Mouse (Mus musculus) limb, embryonic 13.5 days (tissue): Measurements from ENCODE around the gene Fam209. TPM values are rescaled to one million over a fixed set of nuclear protein-coding genes. Genes with fewer than 3 reads are reported as not detected.
A peak's percentile ranks its signal among the peaks of the same experiment; 100 is the strongest.

Experiments used
- ATAC-seq: fragments of 200-750 bp; cut with Nextera tagmentation; 2 replicates; pipeline ENCODE4 v1.8.0; 2017; ENCODE audit warnings: low read depth, moderate number of reproducible peaks, moderate TSS enrichment; ENCODE audit not compliant: low FRiP score
- H3K27ac ChIP-seq: fragments of 300-500 bp; sonication (generic); 2 replicates; pipeline ENCODE4 v1.5.1; 2015; ENCODE audit warnings: inconsistent platforms, mild to moderate bottlenecking, moderate library complexity
- H3K27me3 ChIP-seq: fragments of 300-500 bp; sonication (generic); 2 replicates; pipeline ENCODE4 v1.6.1; 2015; ENCODE audit warnings: mild to moderate bottlenecking, inconsistent platforms
- H3K36me3 ChIP-seq: fragments of 300-500 bp; sonication (generic); 2 replicates; pipeline ENCODE4 v1.6.1; 2015; ENCODE audit warnings: inconsistent platforms, mild to moderate bottlenecking, moderate library complexity
- H3K4me1 ChIP-seq: fragments of 300-500 bp; sonication (generic); 2 replicates; pipeline ENCODE4 v1.6.1; 2015; ENCODE audit warnings: inconsistent platforms
- H3K4me2 ChIP-seq: fragments of 300-500 bp; sonication (generic); replicated peaks from 2 replicates; pipeline ENCODE4 v1.6.1; 2015; ENCODE audit warnings: inconsistent platforms, mild to moderate bottlenecking, moderate library complexity
- H3K4me3 ChIP-seq: fragments of 300-500 bp; sonication (generic); 2 replicates; pipeline ENCODE4 v1.5.1; 2015; ENCODE audit warnings: moderate library complexity, mild to moderate bottlenecking, inconsistent platforms
- H3K9ac ChIP-seq: fragments of 300-500 bp; sonication (generic); 2 replicates; pipeline ENCODE4 v1.6.1; 2015; ENCODE audit warnings: mild to moderate bottlenecking, inconsistent platforms
- H3K9me3 ChIP-seq: fragments of 300-500 bp; sonication (generic); 2 replicates; pipeline ENCODE4 v1.6.1; 2016; ENCODE audit warnings: inconsistent platforms
- WGBS: fragments of 180-500 bp; shearing (Covaris S2); methylation state at CpG from one replicate; pipeline ENCODE4 v1.1.7; 2015; 5-methylcytosine and 5-hydroxymethylcytosine counted together
- polyA plus RNA-seq: library from polyadenylated mRNA; unstranded; fragments of >200 nt; fragmentation: Nextera tagmentation; extraction: Ambion mirVana; gene quantifications from 2 replicates; pipeline ENCODE4 v1.2.1, GENCODE M21; 2015

The Fam209 gene
- polyA plus RNA-seq, 1 experiment from 2014 or later: 0.22 TPM

DNA sequence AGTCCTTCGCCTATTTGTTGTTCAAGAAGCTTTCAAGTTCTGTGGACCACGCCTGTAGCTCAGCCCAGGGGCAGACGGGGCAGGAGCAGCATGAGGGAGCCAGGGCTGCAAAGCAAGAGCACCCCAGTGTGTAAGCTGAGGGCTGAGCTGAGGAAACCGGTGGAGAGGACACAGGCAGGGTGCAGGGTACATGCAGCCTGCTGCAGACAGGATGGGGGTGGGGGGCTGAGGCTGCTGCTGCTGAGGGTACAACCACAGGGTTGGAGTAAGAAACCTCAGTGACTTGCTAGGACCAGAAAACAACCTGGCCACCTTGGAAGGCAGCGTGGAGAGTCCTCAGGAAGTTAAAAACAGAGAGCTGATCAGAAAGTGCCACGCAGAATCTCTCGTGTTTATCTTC lies 8.0 kb downstream of the Fam209 start:
- H3K27ac ChIP-seq: no peak overlapping the region
- no peak overlapping the region for H3K4me3 ChIP-seq
- H3K9me3 ChIP-seq: no peaks in the 10 kb centered on the region
- peaks cover 7% of the 10 kb centered on the region; the same call in 1 of the 2 replicates for H3K27me3 ChIP-seq
- no peak overlapping the region for H3K4me2 ChIP-seq
- H3K9ac ChIP-seq: no peak overlapping the region
- H3K36me3 ChIP-seq: no peaks in the 10 kb centered on the region
- no peak for ATAC-seq
- WGBS: 67% methylated on average over 7 of the region's 7 CpGs
- peaks cover 6% of the 10 kb centered on the region; the same call in 1 of the 2 replicates for H3K4me1 ChIP-seq

DNA sequence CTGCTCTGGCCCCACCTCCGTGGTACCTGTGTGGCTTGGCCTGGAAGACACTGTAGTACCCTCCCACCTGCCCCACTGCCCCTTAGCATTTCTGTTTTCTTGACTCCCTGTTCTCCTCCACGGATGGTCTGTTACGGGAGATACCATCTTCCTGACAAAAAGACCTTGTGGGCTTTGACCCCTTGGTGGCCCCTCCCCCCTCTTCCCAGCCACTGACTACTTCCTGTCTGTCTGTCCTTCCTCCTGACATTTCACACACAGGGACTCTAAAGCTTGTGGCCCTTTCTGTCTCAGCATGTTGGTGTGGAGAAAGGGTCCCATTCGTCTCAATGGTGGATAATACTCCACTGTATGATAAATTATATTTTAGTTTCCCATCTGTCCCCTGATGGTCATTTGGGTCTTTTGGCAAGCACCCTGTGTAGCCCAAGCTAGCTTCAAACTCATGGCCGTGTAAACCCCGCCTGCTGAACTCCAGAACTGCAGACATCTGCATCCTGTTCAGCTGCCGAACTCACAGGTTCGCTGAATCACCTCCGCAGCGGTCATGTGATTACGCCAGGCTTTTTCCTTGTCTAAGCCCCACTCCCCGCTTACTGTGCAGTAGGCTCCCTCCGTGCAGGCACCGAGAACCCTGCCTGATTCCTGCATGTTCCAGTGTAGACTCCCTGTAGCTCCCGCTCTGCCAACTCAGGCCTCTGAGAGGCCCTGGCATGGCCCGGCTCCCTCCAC lies 9.5 kb downstream of the Fam209 start:
- WGBS: 80% methylated on average over 16 of the region's 16 CpGs

DNA sequence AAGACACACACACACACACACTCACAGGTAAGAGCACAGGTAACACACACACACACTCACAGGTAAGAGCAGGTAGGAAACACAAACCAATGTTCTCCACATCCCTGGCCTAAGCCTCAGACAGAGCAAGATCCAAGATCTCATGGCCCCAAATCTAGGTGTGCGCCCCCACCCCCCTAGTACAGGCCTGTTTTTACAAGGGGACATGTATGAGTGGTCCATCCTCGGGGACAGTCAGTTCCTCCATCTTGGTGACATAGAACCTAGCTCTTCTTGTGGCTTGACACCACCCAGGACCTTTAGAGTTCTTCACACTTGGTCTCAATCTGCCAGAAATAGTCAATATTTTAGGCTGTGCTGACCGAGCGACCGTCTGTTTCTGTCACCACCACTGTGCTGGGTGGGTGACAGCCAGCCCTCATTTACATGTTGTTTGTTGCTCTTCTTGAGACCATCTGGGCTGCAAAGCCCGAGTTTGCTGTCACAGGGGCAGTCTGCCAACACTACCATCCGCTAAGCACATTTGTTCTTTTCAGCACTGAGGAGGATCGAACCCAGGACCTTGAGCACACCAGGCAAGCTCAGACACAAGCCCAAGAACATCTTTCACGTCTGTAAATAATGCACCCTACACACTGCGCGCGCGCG lies 11.6 kb downstream of the Fam209 start:
- Histone ChIP-seq H3K36me3 (no peaks in the 10 kb centered on the region), H3K9ac (no peak overlapping the region), H3K27ac (no peak overlapping the region), H3K4me1 (peaks cover 6% of the 10 kb centered on the region; the same call in 1 of the 2 replicates), H3K4me2 (no peak overlapping the region), H3K27me3 (no peaks in the 10 kb centered on the region), H3K9me3 (no peaks in the 10 kb centered on the region), H3K4me3 (no peak overlapping the region)
- 87% methylated on average over 14 of the region's 14 CpGs for WGBS
- ATAC-seq: no peak

More for the DNA sequence above, 9.5 kb downstream of the Fam209 start:
- Histone ChIP-seq H3K9ac (no peak overlapping the region), H3K9me3 (no peaks in the 10 kb centered on the region), H3K4me1 (peaks cover 6% of the 10 kb centered on the region; the same call in 1 of the 2 replicates), H3K27me3 (peaks cover 3% of the 10 kb centered on the region; the same call in 1 of the 2 replicates), H3K36me3 (no peaks in the 10 kb centered on the region), H3K4me3 (no peak overlapping the region), H3K4me2 (no peak overlapping the region), H3K27ac (no peak overlapping the region)
- no peak for ATAC-seq

DNA sequence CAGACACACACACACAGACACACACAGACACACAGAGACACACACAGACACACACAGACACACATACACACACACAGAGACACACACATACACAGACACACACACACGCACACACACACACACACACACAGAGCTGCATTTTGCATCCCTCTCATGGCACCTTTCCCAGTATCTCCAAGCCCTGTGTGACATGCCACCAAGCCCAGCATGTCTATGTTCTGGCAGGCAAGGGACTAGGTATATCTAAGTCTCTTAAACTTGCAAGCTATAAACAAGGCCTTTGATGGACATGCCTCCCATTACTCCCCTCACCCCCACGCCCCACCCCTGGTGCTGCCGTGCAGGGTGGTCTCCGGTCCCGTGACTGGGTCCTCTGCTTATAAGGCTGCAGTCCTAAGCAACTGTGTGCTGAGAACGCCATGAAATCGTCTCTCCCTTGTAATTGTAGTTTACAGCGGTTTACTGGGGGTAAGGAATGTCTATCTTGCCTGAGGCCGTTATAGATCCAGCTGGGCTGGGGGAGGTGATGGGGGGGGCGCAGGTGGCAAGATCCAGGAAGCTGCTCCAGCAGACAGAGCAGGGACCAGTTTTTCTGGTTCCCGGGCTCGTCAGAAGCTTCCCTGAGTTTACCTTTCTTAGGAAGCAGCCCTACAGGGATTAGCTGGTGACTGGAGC lies 12.5 kb downstream of the Fam209 start:
- H3K36me3 ChIP-seq: no peaks in the 10 kb centered on the region
- H3K4me2 ChIP-seq: peak overlapping the region; percentile 40
- H3K27ac ChIP-seq: 0 out of 2 replicates have a peak overlapping the region, but pooled peaks have one; percentile 10
- peaks cover 6% of the 10 kb centered on the region; the same call in 1 of the 2 replicates for H3K4me1 ChIP-seq
- ATAC-seq: peak; percentile 37; the same call in 1 of the 2 replicates
- no peak overlapping the region for H3K4me3 ChIP-seq
- WGBS: 18% methylated on average over 12 of the region's 12 CpGs
- no peaks in the 10 kb centered on the region for H3K9me3 ChIP-seq
- H3K9ac ChIP-seq: no peak overlapping the region; the same call in 1 of the 2 replicates
- no peaks in the 10 kb centered on the region for H3K27me3 ChIP-seq

DNA sequence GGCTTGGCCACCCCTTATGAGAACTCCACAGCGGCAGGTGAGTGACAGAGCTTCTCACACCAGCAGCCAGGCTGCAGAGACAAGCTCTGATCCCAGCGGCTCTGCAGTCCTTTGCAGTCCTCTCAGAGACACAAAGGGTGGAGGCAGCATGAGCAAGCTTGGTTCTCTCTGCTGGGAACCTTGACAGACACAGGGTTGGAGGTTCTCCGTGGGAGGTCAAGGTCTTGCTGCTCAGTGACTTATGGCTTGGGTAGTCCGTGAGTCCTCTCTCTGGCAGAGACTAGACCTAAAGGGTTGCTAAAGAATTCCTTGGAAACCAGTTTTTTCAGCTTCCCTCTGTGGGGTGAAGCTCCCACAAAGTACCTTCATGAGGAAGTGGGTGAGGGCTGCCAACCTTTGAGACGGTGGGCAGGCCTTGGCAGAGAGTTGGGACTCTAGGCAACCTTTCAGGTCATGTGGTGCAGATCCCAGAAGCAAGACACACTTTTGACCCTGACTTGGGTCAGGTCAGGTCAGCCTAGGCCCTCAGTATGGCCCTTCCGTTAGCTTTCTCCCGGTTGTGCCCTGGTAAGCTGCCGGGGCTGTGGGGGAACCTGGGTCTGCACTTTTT lies 24.5 kb downstream of the Fam209 start:
- Histone ChIP-seq H3K9ac (no peak overlapping the region), H3K4me2 (no peak overlapping the region)
- ATAC-seq: no peak

DNA sequence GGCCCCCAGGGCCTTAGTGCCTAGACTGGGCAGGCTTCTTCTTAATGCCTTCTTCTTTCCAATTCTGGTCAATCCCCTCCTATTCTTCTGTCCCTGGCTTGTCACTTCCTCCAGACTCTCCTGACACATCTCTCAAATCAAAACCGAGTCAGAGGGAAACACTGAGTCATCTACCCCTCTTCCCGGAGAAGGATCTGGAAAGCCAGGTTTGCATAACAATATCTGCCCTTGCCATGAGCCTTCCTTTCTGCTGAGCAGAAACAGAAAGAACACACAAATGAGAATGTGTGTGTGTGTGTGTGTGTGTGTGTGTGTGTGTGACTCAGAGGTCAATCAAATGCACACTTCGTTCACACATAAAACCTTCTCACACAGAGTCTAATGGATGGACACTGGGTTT lies 26.5 kb downstream of the Fam209 start:
- H3K27me3 ChIP-seq: no peaks in the 10 kb centered on the region
- H3K27ac ChIP-seq: no peak overlapping the region
- no peaks in the 10 kb centered on the region for H3K36me3 ChIP-seq
- H3K4me3 ChIP-seq: no peak overlapping the region
- peaks cover 4% of the 10 kb centered on the region; the same call in 1 of the 2 replicates for H3K4me1 ChIP-seq
- H3K9ac ChIP-seq: no peak overlapping the region
- ATAC-seq: no peak
- H3K9me3 ChIP-seq: no peaks in the 10 kb centered on the region
- 74% methylated on average over 3 of the region's 3 CpGs for WGBS
- H3K4me2 ChIP-seq: no peak overlapping the region

More for the DNA sequence above, 24.5 kb downstream of the Fam209 start:
- H3K27ac ChIP-seq: no peak overlapping the region
- no peaks in the 10 kb centered on the region for H3K9me3 ChIP-seq
- H3K27me3 ChIP-seq: no peaks in the 10 kb centered on the region
- no peaks in the 10 kb centered on the region for H3K36me3 ChIP-seq
- WGBS: 70% methylated on average over 8 of the region's 8 CpGs
- H3K4me1 ChIP-seq: no peaks in the 10 kb centered on the region
- no peak overlapping the region for H3K4me3 ChIP-seq

DNA sequence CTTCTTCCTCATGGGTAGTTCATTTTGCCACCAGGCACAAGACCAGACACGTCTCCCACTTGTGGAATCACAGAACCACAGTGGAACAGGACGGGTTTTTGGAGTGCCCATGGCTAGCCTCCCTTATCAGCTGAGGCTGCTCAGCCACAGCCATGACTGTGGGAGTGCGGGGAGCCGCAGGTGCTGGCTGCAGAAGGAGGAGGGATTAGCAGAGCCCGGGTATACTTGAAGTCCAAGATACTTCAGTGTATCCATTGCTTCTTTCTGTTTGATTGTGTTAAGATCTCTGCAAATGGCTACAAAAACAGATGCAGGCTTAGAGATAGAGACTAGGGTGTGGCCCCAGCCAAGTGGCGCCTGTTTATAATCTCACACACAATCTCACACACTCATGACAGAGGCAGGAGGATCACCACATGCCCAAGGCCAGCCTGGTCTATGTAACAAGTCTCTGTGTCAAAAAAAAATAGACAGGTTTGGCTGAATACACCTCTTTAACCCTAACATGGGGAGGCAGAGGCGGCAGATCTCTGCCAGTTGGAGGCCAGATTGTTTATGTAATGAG lies 28.5 kb downstream of the Fam209 start:
- no peak overlapping the region for H3K27ac ChIP-seq
- no peaks in the 10 kb centered on the region for H3K27me3 ChIP-seq
- no peak overlapping the region for H3K4me3 ChIP-seq
- ATAC-seq: no peak
- WGBS: 39% methylated on average over 7 of the region's 7 CpGs
- H3K36me3 ChIP-seq: no peaks in the 10 kb centered on the region
- no peak overlapping the region for H3K4me2 ChIP-seq
- H3K4me1 ChIP-seq: peaks cover 4% of the 10 kb centered on the region; the same call in 1 of the 2 replicates
- no peak overlapping the region for H3K9ac ChIP-seq
- H3K9me3 ChIP-seq: no peaks in the 10 kb centered on the region

DNA sequence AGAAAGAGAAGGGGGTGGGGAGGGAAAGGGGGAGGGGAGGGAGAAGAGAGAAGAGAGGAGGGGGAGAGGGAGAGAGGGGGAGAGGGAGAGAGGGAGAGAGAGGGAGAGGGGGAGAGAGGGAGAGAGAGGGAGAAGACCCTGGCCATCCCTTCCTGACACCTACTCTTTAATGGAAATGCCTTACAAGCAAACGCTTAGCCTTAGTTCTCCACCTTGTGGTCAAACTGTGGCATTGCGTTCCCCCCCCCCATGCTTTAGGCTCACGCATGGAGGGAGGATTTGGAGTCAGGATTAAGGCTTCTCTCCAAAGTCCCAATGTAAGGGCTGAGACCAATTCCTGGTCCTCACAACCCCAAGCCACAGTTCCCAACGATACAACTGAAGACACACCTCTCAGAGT lies 29.0 kb downstream of the Fam209 start:
- H3K36me3 ChIP-seq: no peaks in the 10 kb centered on the region
- no peak overlapping the region for H3K9ac ChIP-seq
- no peak overlapping the region for H3K4me3 ChIP-seq
- H3K9me3 ChIP-seq: no peaks in the 10 kb centered on the region
- H3K4me2 ChIP-seq: no peak overlapping the region
- H3K27me3 ChIP-seq: no peaks in the 10 kb centered on the region
- 5% methylated on average over 4 of the region's 4 CpGs for WGBS
- H3K4me1 ChIP-seq: peaks cover 4% of the 10 kb centered on the region; the same call in 1 of the 2 replicates
- no peak for ATAC-seq
- H3K27ac ChIP-seq: no peak overlapping the region

DNA sequence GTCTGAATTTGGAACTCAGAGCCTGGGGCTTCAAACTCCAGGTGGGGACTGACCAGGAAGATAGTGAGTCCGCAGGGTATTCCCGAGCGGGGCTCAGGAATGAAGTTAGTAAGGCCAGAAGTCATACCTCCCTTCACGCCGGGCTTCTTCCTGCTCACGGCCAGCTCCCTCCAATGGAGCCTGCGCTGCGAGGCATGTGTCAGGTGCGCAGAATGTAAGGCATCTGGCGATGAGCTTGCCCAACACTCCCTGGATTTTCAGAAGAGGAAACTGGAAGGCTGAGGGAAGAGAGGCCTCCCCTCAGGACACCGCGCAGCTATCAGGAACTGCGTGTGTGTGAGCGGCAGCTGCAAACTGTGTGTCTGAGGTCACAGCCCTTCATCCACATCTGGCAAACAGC lies 29.8 kb downstream of the Fam209 start:
- no peak overlapping the region for H3K9ac ChIP-seq
- no peak for ATAC-seq
- no peak overlapping the region for H3K4me3 ChIP-seq
- no peaks in the 10 kb centered on the region for H3K9me3 ChIP-seq
- no peaks in the 10 kb centered on the region for H3K27me3 ChIP-seq
- 45% methylated on average over 14 of the region's 14 CpGs for whole genome bisulfite sequencing
- no peaks in the 10 kb centered on the region for H3K36me3 ChIP-seq
- peaks cover 4% of the 10 kb centered on the region; the same call in 1 of the 2 replicates for H3K4me1 ChIP-seq
- H3K4me2 ChIP-seq: no peak overlapping the region
- H3K27ac ChIP-seq: no peak overlapping the region

DNA sequence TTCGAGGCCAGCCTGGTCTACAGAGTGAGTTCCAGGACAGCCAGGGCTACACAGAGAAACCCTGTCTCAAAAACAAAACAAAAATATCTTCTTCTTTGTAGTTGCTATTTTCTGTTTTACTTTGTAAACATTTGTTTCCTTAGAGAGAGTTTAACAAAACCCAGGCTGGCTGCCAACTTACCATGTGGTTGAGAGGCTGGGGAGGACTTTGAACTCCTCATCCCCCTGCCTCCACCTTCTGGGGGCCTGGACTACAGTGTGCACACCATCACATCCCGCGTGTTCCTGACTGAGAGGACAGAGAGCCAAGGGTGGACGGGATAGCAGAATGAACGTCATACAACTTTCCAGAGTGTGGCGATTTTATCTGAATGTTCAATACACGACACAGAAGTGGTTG lies 33.8 kb downstream of the Fam209 start:
- H3K9ac ChIP-seq: no peak overlapping the region
- no peak overlapping the region for H3K4me3 ChIP-seq
- no peak for ATAC-seq
- H3K9me3 ChIP-seq: no peaks in the 10 kb centered on the region
- no peak overlapping the region for H3K4me2 ChIP-seq
- WGBS: 88% methylated on average over 7 of the region's 7 CpGs
- H3K27me3 ChIP-seq: no peaks in the 10 kb centered on the region
- peaks cover 4% of the 10 kb centered on the region; the same call in 1 of the 2 replicates for H3K4me1 ChIP-seq
- H3K27ac ChIP-seq: no peak overlapping the region
- H3K36me3 ChIP-seq: no peaks in the 10 kb centered on the region

DNA sequence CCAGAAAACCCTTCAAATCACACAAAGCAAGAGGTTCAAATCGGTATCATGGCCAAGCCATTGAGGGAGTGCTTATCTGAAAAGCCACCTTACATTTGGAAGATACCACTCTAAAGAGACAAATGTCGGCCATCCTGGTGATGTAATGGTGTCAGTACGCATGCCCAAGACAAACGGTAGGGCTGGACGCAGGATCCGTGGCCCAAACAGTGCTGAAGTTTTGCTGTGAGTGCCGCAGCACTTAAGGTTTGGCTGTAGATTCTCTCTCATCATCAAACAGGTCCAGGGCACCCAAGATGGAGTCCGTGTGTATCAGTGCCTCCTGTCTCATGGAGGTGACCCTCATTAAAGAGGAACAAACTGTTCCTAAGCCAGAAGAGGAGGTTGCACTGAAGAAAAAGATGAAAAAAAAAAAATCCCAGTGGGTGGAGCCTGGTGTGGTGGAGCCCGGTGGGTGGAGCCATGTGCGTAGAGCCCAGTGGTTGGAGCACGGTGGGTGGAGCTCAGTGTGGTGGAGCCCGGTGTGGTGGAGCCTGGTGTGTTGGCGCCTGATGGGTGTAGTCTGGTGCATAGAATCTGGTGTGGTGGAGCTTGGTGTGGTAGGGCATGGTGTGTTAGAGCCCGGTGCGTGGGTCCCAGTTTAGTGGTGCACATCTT lies 37.9 kb downstream of the Fam209 start:
- ATAC-seq: no peak
- Histone ChIP-seq H3K9ac (no peak overlapping the region), H3K4me1 (no peaks in the 10 kb centered on the region)

More for the DNA sequence above, 37.9 kb downstream of the Fam209 start:
- Histone ChIP-seq H3K27ac (no peak overlapping the region), H3K4me3 (no peak overlapping the region), H3K36me3 (no peaks in the 10 kb centered on the region), H3K4me2 (no peak overlapping the region), H3K9me3 (no peaks in the 10 kb centered on the region), H3K27me3 (peaks cover 2% of the 10 kb centered on the region; the same call in 1 of the 2 replicates)
- 88% methylated on average over 15 of the region's 15 CpGs for WGBS
